Mouse (Mus musculus): Measurements from ENCODE around the gene Gm10491. TPM values are rescaled to one million over a fixed set of nuclear protein-coding genes. Genes with fewer than 3 reads are reported as not detected.

The Gm10491 gene
- total and polyA plus RNA-seq, 2 experiments = not detected

- Histone ChIP-seq H3K9ac (ENCODE audit: low read depth, low read length) (no peak overlapping the region), H3K4me1 (ENCODE audit: control insufficient read depth, insufficient read depth, low read length) (no peaks in the 10 kb centered on the region), H3K79me2 (ENCODE audit: control insufficient read depth, insufficient read depth, low read length) (no peaks in the 10 kb centered on the region; the same call in 1 of the 2 replicates), H3K27me3 (ENCODE audit: control insufficient read depth, insufficient read depth, low read length) (no peaks in the 10 kb centered on the region), H3K27ac (replicated peaks; ENCODE audit: insufficient read depth, low read depth, low read length) (no peak overlapping the region), H3K4me3 (ENCODE audit: insufficient read depth, low read depth, low read length) (no peak overlapping the region), H3K36me3 (ENCODE audit: control insufficient read depth, insufficient read depth, low read length) (peaks cover 6% of the 10 kb centered on the region)
- WGBS = 86% methylated on average over 3 of the region's 3 CpGs
- no peak for DNase-seq (ENCODE audit: extremely low read depth, low read depth, low spot score)
- TF ChIP-seq CTCF (IDR thresholded peaks at IDR 0.05; ENCODE audit: low read depth, low read length) = no peak
- TF ChIP-seq POLR2A (IDR thresholded peaks at IDR 0.05; ENCODE audit: extremely low read depth, insufficient read depth, low read length) = no peak
Measured at GRCm38 (mm10) chrX:7864551-7864950, 43.1 kb downstream of the Gm10491 start.

- no peak overlapping the region for H3K27ac ChIP-seq (replicated peaks; ENCODE audit: insufficient read depth, low read depth, low read length)
- no peak overlapping the region for H3K9ac ChIP-seq (ENCODE audit: low read depth, low read length)
- WGBS = 82% methylated on average over 1 of the region's 1 CpGs
- no peaks in the 10 kb centered on the region for H3K4me1 ChIP-seq (ENCODE audit: control insufficient read depth, insufficient read depth, low read length)
- no peak for DNase-seq (ENCODE audit: extremely low read depth, low read depth, low spot score)
- H3K4me3 ChIP-seq (ENCODE audit: insufficient read depth, low read depth, low read length) = no peak overlapping the region
- peaks cover 4% of the 10 kb centered on the region; the same call in 1 of the 2 replicates for H3K79me2 ChIP-seq (ENCODE audit: control insufficient read depth, insufficient read depth, low read length)
- H3K36me3 ChIP-seq (ENCODE audit: control insufficient read depth, insufficient read depth, low read length) = peaks cover 9% of the 10 kb centered on the region
- H3K27me3 ChIP-seq (ENCODE audit: control insufficient read depth, insufficient read depth, low read length) = no peaks in the 10 kb centered on the region
- TF ChIP-seq CTCF (IDR thresholded peaks at IDR 0.05; ENCODE audit: low read depth, low read length) = no peak
Measured at GRCm38 (mm10) chrX:7863181-7863580, 44.5 kb downstream of the Gm10491 start.

GRCm38 (mm10) chrX:7859191-7859753, 48.4 kb downstream of the Gm10491 start:
- no peak for TF ChIP-seq POLR2A (IDR thresholded peaks at IDR 0.05; ENCODE audit: extremely low read depth, insufficient read depth, low read length)
- Histone ChIP-seq H3K4me3 (ENCODE audit: insufficient read depth, low read depth, low read length) (no peak overlapping the region), H3K36me3 (ENCODE audit: control insufficient read depth, insufficient read depth, low read length) (peaks cover 5% of the 10 kb centered on the region; the same call in 1 of the 2 replicates), H3K27me3 (ENCODE audit: control insufficient read depth, insufficient read depth, low read length) (no peaks in the 10 kb centered on the region), H3K4me1 (ENCODE audit: control insufficient read depth, insufficient read depth, low read length) (no peaks in the 10 kb centered on the region), H3K27ac (replicated peaks; ENCODE audit: insufficient read depth, low read depth, low read length) (no peak overlapping the region), H3K9ac (ENCODE audit: low read depth, low read length) (no peak overlapping the region), H3K79me2 (ENCODE audit: control insufficient read depth, insufficient read depth, low read length) (peaks cover 6% of the 10 kb centered on the region; the same call in 1 of the 2 replicates)
- no peak for DNase-seq (ENCODE audit: extremely low read depth, low read depth, low spot score)
- 44% methylated on average over 3 of the region's 3 CpGs for WGBS

Other genes with a start within 250 kb of the Gm10491 start
- 0.92 and 1.7 TPM in 2 replicates for gene Plp2, start 236.4 kb downstream of the Gm10491 start, total RNA-seq (2014; rRNA removed)
- 3.7 and 4.0 TPM in 2 replicates for gene Plp2, start 236.4 kb downstream of the Gm10491 start, polyA plus RNA-seq (2012; rRNA removed)
- gene Magix, start 226.6 kb downstream of the Gm10491 start, total RNA-seq (2014; rRNA removed) = 20.9 and 21.3 TPM in 2 replicates
- gene Magix, start 226.6 kb downstream of the Gm10491 start, polyA plus RNA-seq (2012; rRNA removed) = 33.0 and 36.9 TPM in 2 replicates
- gene Gpkow, start 210.7 kb downstream of the Gm10491 start, total RNA-seq (2014; rRNA removed) = 5.0 and 5.5 TPM in 2 replicates
- 4.3 and 5.0 TPM in 2 replicates for gene Gpkow, start 210.7 kb downstream of the Gm10491 start, polyA plus RNA-seq (2012; rRNA removed)
- 33.4 and 37.1 TPM in 2 replicates for gene Wdr45, start 193.5 kb downstream of the Gm10491 start, total RNA-seq (2014; rRNA removed)
- 39.9 and 48.3 TPM in 2 replicates for gene Wdr45, start 193.5 kb downstream of the Gm10491 start, polyA plus RNA-seq (2012; rRNA removed)
- gene Gm45208, start 185.6 kb downstream of the Gm10491 start, total RNA-seq (2014; rRNA removed) = 1.0 TPM in 1 of 2 replicates, not detected in the other
- 1.5 and 1.9 TPM in 2 replicates for gene Gm45208, start 185.6 kb downstream of the Gm10491 start, polyA plus RNA-seq (2012; rRNA removed)
- gene Praf2, start 179.4 kb downstream of the Gm10491 start, total RNA-seq (2014; rRNA removed) = 1.1 and 2.8 TPM in 2 replicates
- gene Praf2, start 179.4 kb downstream of the Gm10491 start, polyA plus RNA-seq (2012; rRNA removed) = 7.7 and 13.9 TPM in 2 replicates
- 0.34 and 0.37 TPM in 2 replicates for gene Ccdc120, start 156.9 kb downstream of the Gm10491 start, total RNA-seq (2014; rRNA removed)
- 1.00 and 1.1 TPM in 2 replicates for gene Ccdc120, start 156.9 kb downstream of the Gm10491 start, polyA plus RNA-seq (2012; rRNA removed)
- 4.7 and 9.4 TPM in 2 replicates for gene Tfe3, start 145.3 kb downstream of the Gm10491 start, total RNA-seq (2014; rRNA removed)
- 15.6 and 17.0 TPM in 2 replicates for gene Tfe3, start 145.3 kb downstream of the Gm10491 start, polyA plus RNA-seq (2012; rRNA removed)
- gene Gripap1, start 118.1 kb downstream of the Gm10491 start, total RNA-seq (2014; rRNA removed) = 11.5 and 13.5 TPM in 2 replicates
- 14.6 and 22.2 TPM in 2 replicates for gene Gripap1, start 118.1 kb downstream of the Gm10491 start, polyA plus RNA-seq (2012; rRNA removed)
- gene Kcnd1, start 85.5 kb downstream of the Gm10491 start, total RNA-seq (2014; rRNA removed) = not detected in 2 replicates
- gene Kcnd1, start 85.5 kb downstream of the Gm10491 start, polyA plus RNA-seq (2012; rRNA removed) = 0.11 TPM in 2 replicates
- 18.0 and 22.0 TPM in 2 replicates for gene Otud5, start 66.5 kb downstream of the Gm10491 start, total RNA-seq (2014; rRNA removed)
- gene Otud5, start 66.5 kb downstream of the Gm10491 start, polyA plus RNA-seq (2012; rRNA removed) = 14.2 and 17.0 TPM in 2 replicates
- gene Pim2, start 29.6 kb downstream of the Gm10491 start, total RNA-seq (2014; rRNA removed) = 0.74 and 1.9 TPM in 2 replicates
- gene Pim2, start 29.6 kb downstream of the Gm10491 start, polyA plus RNA-seq (2012; rRNA removed) = 4.7 and 5.4 TPM in 2 replicates
- 10.6 and 11.5 TPM in 2 replicates for gene Slc35a2, start 23.8 kb downstream of the Gm10491 start, total RNA-seq (2014; rRNA removed)
- gene Slc35a2, start 23.8 kb downstream of the Gm10491 start, polyA plus RNA-seq (2012; rRNA removed) = 34.7 and 42.6 TPM in 2 replicates
- 14.3 and 15.3 TPM in 2 replicates for gene Pqbp1, start 8.6 kb downstream of the Gm10491 start, total RNA-seq (2014; rRNA removed)
- 49.1 and 51.2 TPM in 2 replicates for gene Pqbp1, start 8.6 kb downstream of the Gm10491 start, polyA plus RNA-seq (2012; rRNA removed)
- gene Timm17b, start 8.5 kb downstream of the Gm10491 start, total RNA-seq (2014; rRNA removed) = 20.7 and 27.5 TPM in 2 replicates
- 53.7 and 58.2 TPM in 2 replicates for gene Timm17b, start 8.5 kb downstream of the Gm10491 start, polyA plus RNA-seq (2012; rRNA removed)
- not detected in 2 replicates for gene Gm10490, start 1.7 kb upstream of the Gm10491 start, total RNA-seq (2014; rRNA removed)
- gene Gm10490, start 1.7 kb upstream of the Gm10491 start, polyA plus RNA-seq (2012; rRNA removed) = not detected in 2 replicates
- 0.09 TPM in 1 of 2 replicates, not detected in the other for gene Pcsk1n, start 12.0 kb upstream of the Gm10491 start, total RNA-seq (2014; rRNA removed)
- gene Pcsk1n, start 12.0 kb upstream of the Gm10491 start, polyA plus RNA-seq (2012; rRNA removed) = not detected in 2 replicates
- gene Eras, start 20.8 kb upstream of the Gm10491 start, total RNA-seq (2014; rRNA removed) = not detected in 2 replicates
- gene Eras, start 20.8 kb upstream of the Gm10491 start, polyA plus RNA-seq (2012; rRNA removed) = not detected in 2 replicates
- 9.8 and 13.3 TPM in 2 replicates for gene Hdac6, start 40.1 kb upstream of the Gm10491 start, total RNA-seq (2014; rRNA removed)
- 17.5 and 19.8 TPM in 2 replicates for gene Hdac6, start 40.1 kb upstream of the Gm10491 start, polyA plus RNA-seq (2012; rRNA removed)
- gene Gata1, start 70.2 kb upstream of the Gm10491 start, total RNA-seq (2014; rRNA removed) = 0.09 TPM in 1 of 2 replicates, not detected in the other
- 0.06 TPM in 1 of 2 replicates, not detected in the other for gene Gata1, start 70.2 kb upstream of the Gm10491 start, polyA plus RNA-seq (2012; rRNA removed)
- not detected in 2 replicates for gene Glod5, start 110.7 kb upstream of the Gm10491 start, total RNA-seq (2014; rRNA removed)
- gene Glod5, start 110.7 kb upstream of the Gm10491 start, polyA plus RNA-seq (2012; rRNA removed) = not detected in 2 replicates
- gene Suv39h1, start 166.9 kb upstream of the Gm10491 start, total RNA-seq (2014; rRNA removed) = 3.5 and 4.6 TPM in 2 replicates
- gene Suv39h1, start 166.9 kb upstream of the Gm10491 start, polyA plus RNA-seq (2012; rRNA removed) = 4.3 and 4.4 TPM in 2 replicates
- 1.6 and 2.2 TPM in 2 replicates for gene Was, start 182.7 kb upstream of the Gm10491 start, total RNA-seq (2014; rRNA removed)
- gene Was, start 182.7 kb upstream of the Gm10491 start, polyA plus RNA-seq (2012; rRNA removed) = 0.83 and 1.7 TPM in 2 replicates
- gene Wdr13, start 225.1 kb upstream of the Gm10491 start, total RNA-seq (2014; rRNA removed) = 16.7 and 18.5 TPM in 2 replicates
- 44.1 and 49.8 TPM in 2 replicates for gene Wdr13, start 225.1 kb upstream of the Gm10491 start, polyA plus RNA-seq (2012; rRNA removed)
- gene Rbm3, start 238.0 kb upstream of the Gm10491 start, total RNA-seq (2014; rRNA removed) = 61.7 and 67.0 TPM in 2 replicates
- gene Rbm3, start 238.0 kb upstream of the Gm10491 start, polyA plus RNA-seq (2012; rRNA removed) = 13.2 and 24.3 TPM in 2 replicates

All from liver, adult 2 months (tissue).